Mouse (Mus musculus) bone marrow, adult 2 months (tissue): ENCODE measurements at regions not wholly inside any gene's neighbourhood (a gene's known extent, or its start where the extent isn't known, plus 50 kb on each side); places are given as distances from the start of the nearest gene placed in this dataset.

Experiments used
- CTCF ChIP-seq: fragments of 200-500 bp; IDR thresholded peaks from 2 replicates; pipeline ENCODE4 v1.5.1; 2011; ENCODE audit warnings: low read length, control low read depth; ENCODE audit not compliant: control insufficient read depth, insufficient read depth
- POLR2A ChIP-seq: fragments of 200-500 bp; IDR thresholded peaks from 2 replicates; pipeline ENCODE4 v1.6.1; 2011; ENCODE audit warnings: low read depth, mild to moderate bottlenecking, control low read depth, low read length, borderline replicate concordance; ENCODE audit not compliant: control insufficient read depth

DNA sequence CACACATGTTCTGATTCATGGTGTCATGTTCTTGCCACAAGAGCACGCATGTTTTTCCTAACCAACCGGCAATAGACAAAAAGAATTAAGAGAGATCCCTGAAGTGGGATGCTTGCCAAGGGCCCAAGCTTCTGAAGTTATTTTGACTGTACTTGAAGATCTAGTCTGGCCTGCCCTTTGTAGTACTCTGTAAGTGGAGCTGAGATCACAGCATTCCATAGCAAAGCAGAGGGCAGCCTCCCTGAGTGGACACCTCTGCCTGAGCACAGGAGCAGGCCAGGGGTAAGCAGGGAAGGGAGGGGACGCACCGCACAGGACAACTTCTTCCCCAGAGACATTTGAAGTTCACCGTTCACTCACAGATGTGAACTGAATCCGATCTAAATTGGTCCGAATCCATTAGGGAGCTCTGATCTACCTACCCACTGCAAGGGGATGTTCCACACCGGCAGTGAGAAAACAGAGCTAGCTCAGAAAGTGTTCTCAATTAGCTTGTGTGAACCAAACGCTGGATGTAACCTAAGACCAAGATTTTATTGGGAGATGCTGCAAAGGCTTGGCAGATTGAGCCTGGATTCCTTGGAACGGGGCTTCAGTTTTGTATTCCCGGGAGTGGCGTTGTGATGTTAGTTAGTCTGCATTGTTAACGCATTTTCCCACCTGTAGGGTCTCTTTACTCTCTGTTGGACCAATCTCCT is 88.3 kb upstream of the Tspan5 start:
- TF ChIP-seq POLR2A (no peak), CTCF (no peak)
